Mouse (Mus musculus) adrenal gland, postnatal 14 days (tissue): ENCODE results near the gene Pp2d1. TPM values are rescaled to one million over a fixed set of nuclear protein-coding genes. Genes with fewer than 3 reads are reported as not detected.
"Not testable (repeated sequence)": the region's sequence is repeated elsewhere in the genome, so short reads cannot be mapped to it uniquely, and the experiment has no call there.

Source experiments
- DNase-seq: peaks from one replicate; pipeline ENCODE4 v3.0.0; 2021; ENCODE audit warnings: mixed read lengths
- long read RNA-seq, 2 experiments: library from polyadenylated mRNA; stranded (forward); transcript quantifications; one replicate each; pipeline ENCODE4 v2.0.0; 2021
- total RNA-seq: library from RNA; stranded (reverse); gene quantifications from 2 replicates; pipeline ENCODE4 v1.2.3, GENCODE M21; 2021

Gene Pp2d1
- total RNA-seq, result not detected in 2 replicates
- long read RNA-seq, experiment 1, result 0 reads
- long read RNA-seq, experiment 2, partial matches to known transcripts, result 0 of 1 reads
- long read RNA-seq, experiment 2, other reads (novel, unspliced or antisense), result 1 of 1 reads

- DNase-seq, result not testable (repeated sequence)
Measured at GRCm38 (mm10) chr17:53539351-53539750, at the start of gene Pp2d1. Gene Pp2d1 (minus strand): TSS chr17:53539451.

- no peak for DNase-seq
Measured at GRCm38 (mm10) chr17:53588097-53588855, 49.0 kb upstream of the Pp2d1 start.

- peak; percentile 97 for DNase-seq
Measured at GRCm38 (mm10) chr17:53587074-53587851, 48.0 kb upstream of the Pp2d1 start.

GRCm38 (mm10) chr17:53583846-53584579 lies 44.8 kb upstream of the Pp2d1 start:
- no peak for DNase-seq

- DNase-seq, result no peak
Measured at GRCm38 (mm10) chr17:53582805-53583204, 43.6 kb upstream of the Pp2d1 start.

- DNase-seq, result no peak
Measured at GRCm38 (mm10) chr17:53582026-53582585, 42.9 kb upstream of the Pp2d1 start.

- DNase-seq, result no peak
Measured at GRCm38 (mm10) chr17:53580237-53580636, 41.0 kb upstream of the Pp2d1 start.

- DNase-seq, result no peak
Measured at GRCm38 (mm10) chr17:53579612-53580011, 40.4 kb upstream of the Pp2d1 start.

- DNase-seq, result no peak
Measured at GRCm38 (mm10) chr17:53578776-53579175, 39.5 kb upstream of the Pp2d1 start.

- no peak for DNase-seq
Measured at GRCm38 (mm10) chr17:53578249-53578648, 39.0 kb upstream of the Pp2d1 start.

- DNase-seq, result no peak
Measured at GRCm38 (mm10) chr17:53577754-53578153, 38.5 kb upstream of the Pp2d1 start.

GRCm38 (mm10) chr17:53577151-53577550 lies 37.9 kb upstream of the Pp2d1 start:
- DNase-seq, result no peak

- no peak for DNase-seq
Measured at GRCm38 (mm10) chr17:53573019-53573556, 33.8 kb upstream of the Pp2d1 start.

- DNase-seq, result not testable (repeated sequence)
Measured at GRCm38 (mm10) chr17:53570932-53571331, 31.7 kb upstream of the Pp2d1 start.

- DNase-seq, result peak; percentile 40
Measured at GRCm38 (mm10) chr17:53570361-53570875, 31.2 kb upstream of the Pp2d1 start.

- DNase-seq, result peak; percentile 93
Measured at GRCm38 (mm10) chr17:53569829-53570228, 30.6 kb upstream of the Pp2d1 start.

GRCm38 (mm10) chr17:53568734-53569386 lies 29.6 kb upstream of the Pp2d1 start:
- DNase-seq, result no peak

- DNase-seq, result peak; percentile 92
Measured at GRCm38 (mm10) chr17:53568118-53568517, 28.9 kb upstream of the Pp2d1 start.

- peak; percentile 72 for DNase-seq
Measured at GRCm38 (mm10) chr17:53567346-53568101, 28.3 kb upstream of the Pp2d1 start.

- DNase-seq, result peak; percentile 85
Measured at GRCm38 (mm10) chr17:53566919-53567345, 27.7 kb upstream of the Pp2d1 start.
